Mouse (Mus musculus) layer of hippocampus, adult 8-10 months (tissue): ENCODE measurements at regions not wholly inside any gene's neighbourhood (a gene's known extent, or its start where the extent isn't known, plus 50 kb on each side); places are given as distances from the start of the nearest gene placed in this dataset.

Experiments used
- DNase-seq, 2 experiments: peaks; one replicate each; pipeline ENCODE4 v3.0.0; 2022; ENCODE audit warnings: low spot score in 2 of 2

DNA sequence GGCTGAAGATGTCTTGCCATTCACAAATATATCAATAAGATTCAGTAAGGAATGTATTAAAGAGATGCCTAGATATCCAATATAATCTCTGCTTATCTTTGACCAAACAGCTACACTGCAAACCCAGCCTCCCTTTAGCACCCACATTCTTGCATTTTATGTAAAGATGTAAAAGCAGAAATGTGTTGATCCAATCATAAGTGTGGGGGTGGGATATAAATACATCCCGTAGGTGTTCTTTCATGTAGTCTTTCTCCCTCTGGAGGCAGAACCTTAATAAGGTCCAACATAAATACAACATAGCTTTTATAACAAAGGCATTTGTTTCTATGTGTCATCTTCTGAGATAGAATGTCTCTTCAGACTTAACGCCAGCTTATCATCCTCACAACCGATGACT, 637.1 kb upstream of the Flrt2 start:
- DNase-seq = no peak

DNA sequence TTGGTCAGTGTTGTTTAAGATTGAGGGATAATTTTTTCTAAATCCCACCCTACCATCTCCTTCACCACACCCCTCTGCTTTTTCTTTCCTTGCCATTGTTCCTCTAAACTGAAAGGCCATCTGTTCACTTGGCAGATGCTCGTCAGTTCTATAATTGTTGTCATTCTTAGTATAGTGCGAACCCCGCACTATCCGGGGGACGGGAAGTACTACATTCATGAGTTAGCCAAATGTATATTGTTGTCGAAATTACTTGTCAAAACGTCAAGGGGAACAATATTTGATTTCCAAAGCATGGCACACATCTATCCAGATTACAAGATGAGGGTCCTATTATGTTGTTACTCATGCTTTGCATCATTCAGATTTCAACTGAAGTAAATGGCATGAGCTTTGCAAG, 635.1 kb upstream of the Flrt2 start:
- no peak for DNase-seq

DNA sequence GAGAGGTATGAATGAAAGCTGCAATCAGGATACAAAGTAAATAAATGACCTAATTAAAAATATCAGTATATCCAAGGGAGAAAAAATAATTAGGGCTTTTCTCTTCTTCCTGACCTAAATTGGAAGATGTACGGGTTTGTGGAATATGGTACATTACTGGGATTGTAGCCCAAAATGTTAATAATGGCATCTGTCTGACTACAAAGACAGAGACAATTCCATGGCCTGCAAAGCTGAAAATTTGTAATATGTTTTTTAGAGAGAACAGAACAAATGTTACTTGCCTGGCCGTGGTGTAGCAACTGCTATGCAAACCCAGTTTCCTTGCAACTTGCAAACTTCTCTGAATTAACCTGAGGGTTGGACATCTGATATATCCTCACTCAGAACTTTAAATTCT, 632.6 kb upstream of the Flrt2 start:
- DNase-seq = peak in 1 of 2 experiments; percentile 13

DNA sequence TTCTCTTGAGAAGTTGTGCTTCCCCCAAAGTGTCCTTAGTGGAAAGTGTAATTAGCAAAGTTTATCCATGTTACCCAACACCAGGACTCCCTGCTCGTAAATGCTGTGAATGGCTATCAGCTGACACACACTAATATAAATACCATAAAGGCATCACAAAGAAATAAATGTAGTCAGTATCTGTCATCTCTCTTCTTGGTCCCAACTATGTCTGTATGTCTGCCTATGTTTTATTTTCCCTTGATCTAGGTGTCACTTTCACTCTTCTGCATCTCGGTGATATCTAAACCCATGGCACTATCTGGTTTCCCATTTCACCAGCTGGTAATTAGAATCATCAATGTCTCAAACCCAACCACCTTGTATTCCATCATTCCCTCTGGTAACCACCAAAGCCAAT, 619.7 kb upstream of the Flrt2 start:
- no peak for DNase-seq

DNA sequence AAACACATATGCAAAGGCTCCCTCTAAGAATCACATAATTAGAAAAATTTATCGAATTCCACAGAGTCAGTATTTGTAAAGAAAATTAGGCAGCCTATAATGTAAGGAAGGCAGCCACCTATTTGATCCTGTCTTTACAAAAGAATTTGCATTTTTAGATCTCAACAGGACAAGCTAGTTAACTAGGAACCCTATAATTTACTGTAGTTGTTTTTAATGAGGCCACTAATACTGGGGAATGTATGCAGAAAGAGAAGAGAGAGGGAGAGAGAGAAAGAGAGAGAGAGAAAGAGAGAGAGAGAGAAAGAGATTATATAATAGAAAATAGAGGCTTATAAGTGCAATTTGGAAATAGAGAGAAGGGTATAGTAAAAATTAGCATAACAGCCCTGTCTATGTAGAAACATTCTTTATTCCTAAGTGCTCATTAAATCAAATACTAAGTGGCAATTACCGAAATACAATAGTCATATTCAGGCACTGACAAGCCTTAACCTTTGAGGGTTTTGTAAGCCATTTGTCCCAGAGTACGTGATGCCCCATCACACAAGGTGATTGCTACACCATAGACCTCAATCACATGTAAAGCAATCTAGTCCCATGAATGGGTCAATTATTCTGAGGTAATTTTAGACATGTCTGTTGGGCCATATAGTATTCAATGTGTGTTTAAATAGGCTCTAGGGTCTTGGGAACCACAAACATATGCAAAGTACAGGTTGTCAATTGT, 572.6 kb upstream of the Flrt2 start:
- DNase-seq = no peak

DNA sequence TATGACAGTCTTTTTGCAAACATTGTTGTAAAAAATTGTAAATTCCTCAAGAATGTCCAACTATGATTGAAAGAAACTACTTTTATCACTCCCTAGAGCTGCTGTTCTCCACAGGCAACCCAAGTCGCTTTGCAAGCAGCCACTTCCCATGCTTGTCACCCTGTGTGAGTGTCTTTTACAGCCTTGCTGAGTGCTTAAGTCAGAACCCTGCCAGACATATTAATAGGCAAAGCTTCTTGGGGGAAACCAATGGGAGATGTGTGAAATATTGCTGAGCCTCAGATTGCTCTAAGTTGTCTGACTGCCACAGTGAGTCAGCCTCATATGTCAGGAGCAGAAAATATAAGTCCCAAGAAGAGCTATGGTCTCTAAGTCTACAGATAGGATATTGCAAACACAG, 559.2 kb upstream of the Flrt2 start:
- no peak for DNase-seq

DNA sequence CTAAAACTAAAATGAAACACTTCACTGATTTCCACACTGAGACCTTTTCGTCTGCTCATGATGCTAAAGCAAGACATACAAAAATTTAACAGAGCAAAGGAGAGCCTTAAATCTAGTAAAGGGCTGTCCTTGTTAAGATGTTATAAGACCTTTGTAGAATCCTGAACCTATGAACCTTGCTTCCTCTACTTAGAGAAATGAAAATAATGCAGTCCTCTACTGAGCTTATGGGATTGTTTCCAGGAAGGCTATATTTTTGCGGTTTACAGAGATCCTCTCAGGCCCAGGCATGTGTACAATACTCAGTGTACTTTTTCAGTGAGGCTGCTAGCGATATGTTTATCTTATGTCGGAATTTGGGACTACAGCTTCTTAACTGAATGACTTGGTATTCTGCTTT, 558.5 kb upstream of the Flrt2 start:
- DNase-seq = no peak

DNA sequence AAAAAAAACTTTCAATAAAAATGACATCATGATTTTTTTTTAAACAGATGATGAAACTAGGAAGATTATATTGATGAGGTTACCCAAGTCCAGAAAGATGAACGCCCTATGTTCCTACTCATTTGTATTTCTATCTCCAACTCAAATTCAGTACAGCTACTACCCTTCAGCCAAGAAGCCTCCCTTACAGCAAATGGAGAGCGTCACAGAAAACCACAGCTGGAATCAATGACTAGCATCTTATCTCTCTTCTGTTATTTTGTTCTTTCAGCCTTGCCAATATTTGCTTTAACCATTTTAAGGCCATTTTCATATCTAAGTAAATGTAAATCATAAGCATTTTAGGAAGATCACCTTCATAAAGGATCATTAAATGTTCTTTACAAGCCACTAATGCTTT, 553.9 kb upstream of the Flrt2 start:
- no peak for DNase-seq

DNA sequence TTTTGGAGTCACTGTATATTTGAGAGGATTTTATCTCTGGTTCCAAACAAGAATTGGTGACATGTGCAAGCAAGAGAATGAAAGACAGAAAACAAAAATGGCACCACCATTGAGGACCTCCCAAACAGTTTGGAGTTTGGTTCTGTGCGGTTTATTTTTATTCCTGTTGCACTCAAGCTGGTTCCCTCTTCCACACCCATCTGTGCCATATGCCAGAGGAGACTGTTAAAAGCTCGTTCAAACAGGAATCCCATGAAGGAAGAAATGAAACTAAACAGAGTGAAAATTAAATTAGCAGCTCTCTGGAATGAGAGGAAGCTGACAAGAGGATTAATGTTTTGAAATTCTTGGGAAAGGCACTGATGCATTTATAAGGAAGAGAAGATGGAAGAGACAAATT, 521.0 kb upstream of the Flrt2 start:
- peak; percentile 33 to 48 for DNase-seq

DNA sequence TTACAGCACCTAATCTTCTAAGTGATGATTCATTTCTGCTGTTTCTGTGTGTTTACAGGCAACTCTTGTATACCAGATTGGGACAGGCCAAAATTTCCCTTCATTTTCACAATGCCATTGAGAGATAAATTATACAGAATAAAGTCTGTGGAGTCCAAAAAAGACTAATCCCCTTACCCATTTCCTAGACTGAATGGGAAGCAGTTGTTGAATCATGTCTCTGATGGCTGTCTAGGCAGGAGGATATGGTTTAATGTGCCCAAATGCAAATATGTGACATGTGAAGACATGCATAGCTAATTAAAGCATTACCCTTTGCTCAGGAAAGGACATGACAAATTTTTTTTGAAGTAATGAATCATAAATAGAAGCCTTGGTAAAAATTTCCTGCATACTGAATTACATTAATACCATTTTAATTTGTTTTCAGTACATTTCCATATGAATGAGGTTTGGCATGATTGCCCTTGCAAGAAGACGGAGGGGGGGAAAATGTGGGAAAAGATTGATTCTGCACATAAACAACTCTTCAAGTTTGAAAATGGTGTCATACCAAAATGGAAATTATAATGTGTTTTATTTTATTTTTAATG, 518.1 kb upstream of the Flrt2 start:
- no peak for DNase-seq

DNA sequence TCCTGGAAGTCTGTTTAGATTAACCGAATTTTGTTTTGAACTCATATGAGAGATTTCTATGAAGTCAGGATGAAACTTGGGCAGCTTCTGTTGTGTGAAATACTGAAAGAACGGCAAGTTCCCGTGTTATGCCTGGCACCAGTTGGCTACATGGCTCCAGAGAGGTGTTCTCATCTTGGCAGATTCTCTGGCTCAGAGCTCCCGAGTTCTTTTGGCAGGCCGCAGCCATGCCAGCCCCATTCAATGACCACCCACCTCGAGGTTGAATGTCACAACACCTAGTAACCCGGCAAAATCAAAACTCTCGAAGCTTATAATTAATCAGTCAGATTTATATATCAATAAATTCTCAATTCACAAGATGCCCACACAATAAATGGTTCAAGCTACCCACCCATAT, 489.5 kb upstream of the Flrt2 start:
- DNase-seq = no peak

DNA sequence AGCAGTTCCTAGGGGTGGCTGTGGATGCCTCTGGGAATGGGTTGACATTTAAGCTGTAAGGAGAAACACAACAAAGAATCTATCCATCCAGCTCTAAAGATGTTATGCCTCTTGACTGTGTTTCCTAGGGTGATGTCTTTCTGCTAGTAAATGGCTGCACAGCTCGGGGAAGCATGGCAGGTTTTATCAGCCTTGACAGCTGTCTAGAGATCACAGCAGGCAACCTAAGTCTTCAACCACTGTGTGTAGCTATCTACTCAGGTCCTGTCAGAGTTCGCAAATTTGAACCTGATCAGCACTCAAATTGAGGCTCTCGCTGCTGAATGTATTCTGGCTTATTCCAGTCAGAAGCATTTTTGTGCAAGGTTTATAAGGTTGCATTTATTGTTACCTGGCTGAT, 486.9 kb upstream of the Flrt2 start:
- no peak for DNase-seq

DNA sequence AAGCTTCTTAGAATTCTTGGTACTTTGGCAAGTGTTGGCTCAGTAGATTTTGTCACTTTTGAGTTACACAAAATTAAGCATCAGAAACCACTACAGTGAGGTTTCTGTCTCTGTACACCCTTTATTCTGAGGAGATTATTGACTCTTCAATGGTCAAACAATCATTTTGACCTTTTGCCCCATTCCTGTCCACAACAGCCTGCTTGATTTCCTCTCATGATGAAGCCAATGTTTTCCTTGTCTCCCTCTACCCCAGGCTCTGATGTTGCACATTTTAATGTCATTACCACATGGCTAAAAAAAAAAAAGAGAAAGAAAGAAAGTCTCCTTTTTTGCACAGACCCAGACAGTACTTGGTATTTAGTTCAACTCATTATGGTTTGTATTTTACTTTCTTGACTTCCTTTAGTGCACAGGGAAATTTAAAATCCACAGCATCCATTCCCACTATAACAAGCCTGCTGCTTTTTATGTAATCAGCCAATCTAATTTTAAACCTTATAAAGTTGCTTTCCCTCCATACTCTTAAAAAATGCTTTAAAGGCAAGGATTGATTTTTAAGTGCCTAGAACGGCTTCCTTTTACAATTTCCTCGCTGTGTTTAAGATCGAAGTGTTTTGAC, 452.8 kb upstream of the Flrt2 start:
- DNase-seq = no peak

DNA sequence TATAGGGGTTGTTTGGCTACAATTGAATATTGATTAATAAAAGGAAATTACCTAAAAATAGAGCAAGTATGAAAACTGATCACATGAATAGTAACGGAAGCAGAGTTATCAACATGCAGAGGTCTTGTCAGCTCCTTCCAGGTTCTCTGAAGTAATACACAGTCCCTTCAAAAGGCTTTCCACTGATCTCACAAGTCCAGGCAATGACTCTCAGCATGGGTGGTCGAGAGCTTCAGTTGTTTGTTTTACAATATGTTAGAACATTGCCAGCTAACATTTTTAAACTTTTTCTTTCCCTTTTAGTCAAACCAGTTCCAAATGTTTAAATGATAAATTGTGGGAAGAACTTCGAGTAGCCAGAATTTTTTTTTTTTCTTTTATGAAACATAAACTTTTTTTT, 424.8 kb upstream of the Flrt2 start:
- no peak for DNase-seq

DNA sequence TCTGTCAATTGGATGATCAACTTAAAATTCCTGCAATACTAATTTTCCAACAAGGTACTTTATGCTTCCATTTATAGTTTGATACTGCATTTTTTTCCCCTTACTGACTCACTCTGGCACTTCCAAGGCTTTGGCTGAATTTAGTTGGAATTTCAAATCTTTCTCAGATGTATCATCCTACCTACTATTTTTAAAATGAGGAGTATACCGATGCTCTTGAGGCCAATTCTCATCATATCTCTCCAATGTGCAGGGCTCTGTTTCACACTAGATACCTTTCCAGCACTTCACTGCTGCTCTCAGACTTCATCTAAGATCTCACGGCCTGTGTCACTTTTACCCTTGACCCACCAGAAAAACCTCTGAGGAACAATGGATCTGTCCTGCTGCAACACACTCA, 386.6 kb upstream of the Flrt2 start:
- DNase-seq = no peak

DNA sequence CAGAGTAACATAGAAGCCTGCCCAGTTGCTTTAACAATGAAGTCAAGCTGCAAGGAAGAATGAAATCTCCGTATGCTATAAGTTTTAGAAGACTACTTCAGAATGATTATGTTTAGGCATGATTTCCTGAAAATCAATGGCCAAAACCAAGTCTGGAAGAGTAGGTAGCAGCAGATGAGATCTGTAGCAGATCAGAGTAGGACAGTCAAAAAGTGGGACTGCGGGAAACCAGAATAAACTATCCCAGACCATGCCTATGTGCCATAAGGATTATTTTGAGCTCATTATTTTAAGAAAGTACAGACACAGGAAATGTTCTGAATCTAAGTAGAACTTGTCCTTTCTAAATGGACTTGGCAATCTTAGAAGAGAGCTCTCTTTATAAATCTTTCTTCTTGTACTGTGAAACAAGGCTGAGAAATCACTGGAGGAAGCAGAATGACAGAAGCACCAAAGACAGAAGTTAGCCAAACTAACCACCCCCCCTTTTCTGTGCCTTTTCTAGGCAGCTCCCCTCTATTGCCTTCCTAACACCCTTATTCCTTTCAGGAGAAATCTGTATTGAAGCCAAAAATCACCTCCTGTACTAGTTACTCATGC, 376.8 kb upstream of the Flrt2 start:
- no peak for DNase-seq

DNA sequence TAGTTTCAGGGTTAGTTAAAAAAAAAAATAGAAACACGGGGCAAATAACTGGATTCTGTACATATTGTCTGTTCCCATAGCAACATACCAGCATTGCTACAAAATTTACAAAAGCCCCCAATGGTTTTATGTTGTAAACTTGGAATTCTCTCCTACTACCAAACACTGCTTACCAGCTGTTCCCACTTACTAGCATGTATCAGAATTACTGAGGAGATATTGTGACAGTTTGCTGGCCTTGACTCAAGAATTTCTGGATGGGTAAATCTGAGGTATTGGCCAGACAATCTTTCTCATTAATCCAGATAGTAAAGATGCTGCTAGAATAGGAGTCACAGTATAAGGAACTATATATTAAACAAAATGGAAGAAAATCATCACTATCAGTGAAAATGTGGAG, 375.2 kb upstream of the Flrt2 start:
- DNase-seq = no peak

DNA sequence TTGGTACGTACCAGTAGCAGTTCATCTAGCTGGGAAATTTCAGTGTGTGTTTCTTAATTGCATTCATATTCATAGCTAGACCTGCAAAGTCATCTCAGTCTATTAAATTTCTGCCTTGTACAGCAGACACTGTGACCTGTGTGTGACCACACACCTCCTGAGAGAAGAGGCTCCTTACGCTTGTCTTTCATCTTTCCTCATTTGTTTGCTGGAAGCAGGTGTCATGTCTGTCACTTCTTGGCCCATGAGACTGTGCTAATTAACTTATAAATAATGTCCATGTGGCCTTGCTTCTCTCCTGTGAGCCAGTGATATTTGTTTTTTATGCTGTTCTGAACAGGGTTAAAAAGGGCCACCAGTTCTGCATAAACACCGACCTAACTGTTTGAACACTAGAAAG, 370.3 kb upstream of the Flrt2 start:
- no peak for DNase-seq

DNA sequence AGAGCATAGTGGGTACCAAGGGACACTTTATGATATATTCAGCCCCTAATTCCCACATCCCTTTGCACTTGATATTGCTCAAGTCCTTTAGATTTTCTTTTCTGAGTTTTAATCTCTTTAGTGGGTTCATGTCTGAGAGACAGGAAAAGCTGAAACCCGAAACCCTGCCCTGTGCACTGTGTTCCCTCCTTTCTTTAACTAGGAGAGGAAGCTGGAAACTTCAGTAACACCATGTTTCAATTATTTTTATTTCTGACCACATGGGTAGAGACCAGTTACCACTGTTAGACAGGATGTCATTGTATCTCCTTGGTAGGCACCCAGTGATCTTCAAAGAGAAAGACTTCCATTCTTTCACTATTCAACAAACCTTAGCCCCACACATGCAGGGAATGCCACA, 362.4 kb upstream of the Flrt2 start:
- DNase-seq = no peak

DNA sequence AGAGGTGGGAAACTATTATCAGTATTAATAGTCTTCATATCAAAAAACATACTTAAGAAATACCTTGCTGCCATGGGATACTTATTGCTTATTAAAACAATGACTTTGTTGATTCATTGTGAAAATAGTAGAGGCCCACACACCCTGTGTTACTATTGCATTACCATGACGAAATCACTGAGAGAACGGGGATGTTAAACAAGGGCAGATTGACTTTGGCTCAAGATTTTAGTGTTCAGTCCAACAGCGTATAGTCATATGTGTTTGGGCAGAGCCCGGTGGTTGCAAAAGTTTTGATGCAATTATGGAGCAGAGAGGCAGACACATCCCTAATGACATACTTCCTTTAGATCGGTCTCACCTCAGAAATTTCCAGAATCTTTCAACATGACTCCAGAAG, 344.2 kb upstream of the Flrt2 start:
- no peak for DNase-seq

DNA sequence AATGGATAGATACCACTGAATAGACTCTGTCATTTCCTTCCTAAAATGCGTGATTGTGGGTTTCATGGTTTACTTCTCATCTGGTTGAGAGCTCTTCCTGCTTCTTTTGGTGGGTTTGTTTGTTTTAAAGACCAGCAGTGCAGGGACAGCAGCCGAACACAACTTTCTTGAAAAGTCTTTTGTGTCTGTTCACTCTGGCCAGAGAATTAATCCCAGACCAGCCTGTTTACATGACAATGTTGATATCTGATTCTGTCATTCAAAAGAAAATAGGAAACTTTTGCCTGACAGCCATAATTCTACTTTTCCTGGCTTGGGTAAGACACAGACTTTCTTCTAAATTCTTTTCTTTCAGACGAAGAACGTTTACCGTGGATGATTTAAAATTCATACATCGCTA, 336.9 kb upstream of the Flrt2 start:
- DNase-seq = no peak

DNA sequence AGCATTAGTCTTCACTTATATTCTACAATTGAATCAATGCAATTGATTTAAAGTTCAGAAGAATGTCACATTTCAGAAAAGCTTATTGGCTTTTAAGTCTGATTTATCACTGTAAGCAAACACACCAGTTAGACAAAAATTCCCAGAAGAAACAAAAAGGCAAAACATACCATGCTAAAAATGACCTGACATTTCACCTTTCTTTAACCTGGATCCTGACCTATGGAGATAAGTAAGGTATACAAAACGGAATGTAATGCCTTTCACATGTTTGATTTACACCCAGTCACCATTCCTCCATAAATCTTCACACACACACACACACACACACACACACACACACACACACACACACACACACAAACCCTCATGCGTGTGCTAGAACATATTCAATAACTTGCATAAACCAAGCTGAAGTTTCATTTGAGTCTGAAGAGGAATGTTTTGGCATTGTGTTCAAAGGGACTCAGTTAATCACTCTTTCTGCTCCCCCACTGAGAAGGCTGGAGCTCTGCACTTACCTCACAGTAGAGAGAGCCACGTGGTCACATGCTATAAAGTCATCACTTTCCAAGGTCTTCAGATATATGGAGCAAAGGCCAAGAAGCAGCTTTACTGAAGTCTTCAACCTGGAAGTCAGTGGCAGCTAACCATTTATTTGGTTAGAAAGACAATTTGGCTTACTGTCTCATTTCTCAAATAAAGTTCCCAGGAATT, 307.6 kb upstream of the Flrt2 start:
- no peak for DNase-seq
